Mouse (Mus musculus) kidney, embryonic 14.5 days (tissue): ENCODE data around the gene Insr. TPM values are rescaled to one million over a fixed set of nuclear protein-coding genes. Genes with fewer than 3 reads are reported as not detected.
"Not testable (repeated sequence)": the region's sequence is repeated elsewhere in the genome, so short reads cannot be mapped to it uniquely, and the experiment has no call there.

Experiments
- ATAC-seq: fragments of 200-750 bp; cut with Nextera tagmentation; 2 replicates; pipeline ENCODE4 v1.8.0; 2017; ENCODE audit warnings: moderate number of reproducible peaks, mild to moderate bottlenecking, moderate TSS enrichment, moderate library complexity; ENCODE audit not compliant: low FRiP score, low TSS enrichment
- H3K27ac ChIP-seq: fragments of 300-500 bp; sonication (generic); 2 replicates; pipeline ENCODE4 v1.5.1; 2014; ENCODE audit warnings: low read depth, mild to moderate bottlenecking, low read length, moderate library complexity, mixed read lengths
- H3K27me3 ChIP-seq: fragments of 300-500 bp; sonication (generic); 2 replicates; pipeline ENCODE4 v1.6.1; 2014; ENCODE audit warnings: mild to moderate bottlenecking, low read length; ENCODE audit not compliant: control insufficient read depth, insufficient read depth
- H3K36me3 ChIP-seq: fragments of 300-500 bp; sonication (generic); 2 replicates; pipeline ENCODE4 v1.6.1; 2014; ENCODE audit warnings: low read length, mixed read lengths; ENCODE audit not compliant: control insufficient read depth, insufficient read depth
- H3K4me1 ChIP-seq: fragments of 300-500 bp; sonication (generic); 2 replicates; pipeline ENCODE4 v1.6.1; 2014; ENCODE audit warnings: low read length, mixed read lengths; ENCODE audit not compliant: control insufficient read depth, insufficient read depth
- H3K4me2 ChIP-seq: fragments of 300-500 bp; sonication (generic); replicated peaks from 2 replicates; pipeline ENCODE4 v1.6.1; 2014; ENCODE audit warnings: low read depth, mild to moderate bottlenecking, low read length
- H3K4me3 ChIP-seq: fragments of 300-500 bp; sonication (generic); 2 replicates; pipeline ENCODE4 v1.5.1; 2014; ENCODE audit warnings: mild to moderate bottlenecking, low read length
- H3K9ac ChIP-seq: fragments of 300-500 bp; sonication (generic); 2 replicates; pipeline ENCODE4 v1.6.1; 2014; ENCODE audit warnings: low read depth, mild to moderate bottlenecking, low read length, moderate library complexity
- H3K9me3 ChIP-seq: fragments of 300-500 bp; sonication (generic); 2 replicates; pipeline ENCODE4 v1.6.1; 2016; ENCODE audit warnings: low read length; ENCODE audit not compliant: control insufficient read depth
- WGBS: fragments of 180-500 bp; shearing (Covaris S2); extraction: QIAGEN DNeasy Blood & Tissue Kit; methylation state at CpG from one replicate; pipeline ENCODE4 v1.1.7; 2014; 5-methylcytosine and 5-hydroxymethylcytosine counted together
- polyA plus RNA-seq: library from polyadenylated mRNA; unstranded; fragments of >200 nt; fragmentation: Nextera tagmentation; extraction: Ambion mirVana; gene quantifications from 2 replicates; pipeline ENCODE4 v1.2.1, GENCODE M21; 2014

Gene Insr
- polyA plus RNA-seq, 1 experiment from 2014 or later, result 40.2 TPM

DNA sequence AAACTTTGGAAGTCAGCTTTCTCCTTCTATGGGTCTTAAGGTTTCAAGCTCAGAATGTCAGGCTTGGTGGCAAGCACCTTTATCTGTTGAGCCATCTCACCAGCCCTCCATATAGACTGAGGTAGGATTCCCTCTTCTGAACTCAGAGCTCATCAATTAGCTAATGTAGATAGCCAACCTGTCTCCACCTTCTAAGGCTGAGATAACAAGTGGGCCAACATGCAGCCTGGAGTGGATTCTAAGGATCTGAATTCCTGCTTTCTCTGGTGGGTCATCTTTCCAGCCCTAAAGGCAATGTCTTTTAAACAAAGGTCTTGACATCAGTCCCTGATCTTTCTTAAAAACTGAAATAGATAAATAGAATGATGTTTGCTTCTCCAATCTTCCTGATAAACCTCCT is 70.7 kb downstream of the Insr start:
- H3K4me1 ChIP-seq, result no peaks in the 10 kb centered on the region; the same call in 1 of the 2 replicates
- H3K27me3 ChIP-seq, result no peaks in the 10 kb centered on the region
- no peak overlapping the region for H3K4me3 ChIP-seq
- no peak overlapping the region for H3K4me2 ChIP-seq
- H3K9me3 ChIP-seq, result no peaks in the 10 kb centered on the region
- peaks cover 2% of the 10 kb centered on the region; the same call in 1 of the 2 replicates for H3K36me3 ChIP-seq
- H3K9ac ChIP-seq, result no peak overlapping the region
- ATAC-seq, result no peak
- no peak overlapping the region for H3K27ac ChIP-seq

DNA sequence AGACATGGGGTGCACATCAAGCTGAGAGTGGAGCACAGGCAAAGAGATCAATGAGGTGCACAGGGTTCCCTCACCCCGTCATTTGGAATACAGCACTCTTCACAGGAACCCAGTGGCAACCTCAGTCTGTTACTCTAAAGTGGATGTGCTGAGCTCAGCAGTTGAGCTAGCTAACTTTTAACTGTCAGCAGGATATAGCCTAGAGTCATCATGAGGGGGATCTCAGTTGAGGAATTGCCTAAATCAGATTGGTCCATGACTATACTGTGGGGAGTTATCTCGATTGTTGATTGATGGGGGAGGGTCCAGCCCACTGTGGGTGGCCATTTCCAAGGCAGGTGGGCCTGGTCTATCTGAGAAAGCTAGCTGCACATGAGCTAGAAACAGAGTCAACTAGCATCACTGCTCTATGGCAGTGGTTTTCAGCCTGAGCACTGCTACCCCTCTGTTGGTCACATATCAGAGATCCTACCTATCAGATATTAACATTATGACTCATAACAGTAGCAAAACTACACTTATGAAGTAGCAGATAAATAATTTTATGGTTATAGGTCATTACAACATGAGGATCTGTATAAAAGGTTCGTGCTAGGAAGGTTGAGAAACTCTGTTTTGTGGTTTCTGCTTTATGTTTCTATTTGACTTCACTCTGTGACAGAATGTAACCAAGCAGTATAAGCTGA is 74.5 kb downstream of the Insr start:
- Histone ChIP-seq H3K9ac (no peak overlapping the region), H3K4me3 (no peak overlapping the region), H3K27me3 (no peaks in the 10 kb centered on the region), H3K36me3 (peaks cover 21% of the 10 kb centered on the region; the same call in 1 of the 2 replicates), H3K4me1 (no peaks in the 10 kb centered on the region; the same call in 1 of the 2 replicates), H3K27ac (no peak overlapping the region), H3K9me3 (no peaks in the 10 kb centered on the region), H3K4me2 (no peak overlapping the region)
- WGBS, result 88% methylated on average over 3 of the region's 3 CpGs
- no peak for ATAC-seq

DNA sequence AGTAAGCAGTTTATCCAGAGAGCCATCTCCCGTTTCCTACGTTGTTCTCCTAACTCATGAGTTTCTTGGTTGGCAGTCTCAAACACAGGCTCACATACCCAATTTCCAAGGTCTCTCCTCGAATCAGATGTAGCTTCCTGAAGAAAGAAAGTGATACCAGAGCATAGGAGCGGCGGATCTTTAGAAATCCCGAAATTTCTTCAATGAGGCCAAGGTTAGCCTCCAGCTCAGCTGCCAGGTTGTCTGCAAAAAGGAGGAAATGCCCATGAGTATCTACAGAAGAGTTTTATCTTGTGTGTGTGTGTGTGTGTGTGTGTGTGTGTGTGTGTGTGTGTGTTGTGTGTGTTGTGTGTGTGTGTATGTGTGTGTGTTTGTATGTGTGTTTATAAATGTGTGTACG is 76.6 kb downstream of the Insr start:
- Histone ChIP-seq H3K4me3 (no peak overlapping the region), H3K36me3 (peaks cover 24% of the 10 kb centered on the region; the same call in 1 of the 2 replicates), H3K9ac (no peak overlapping the region), H3K27me3 (no peaks in the 10 kb centered on the region), H3K9me3 (no peaks in the 10 kb centered on the region), H3K4me1 (no peaks in the 10 kb centered on the region), H3K4me2 (no peak overlapping the region), H3K27ac (no peak overlapping the region)
- WGBS, result 95% methylated on average over 7 of the region's 7 CpGs
- no peak for ATAC-seq

DNA sequence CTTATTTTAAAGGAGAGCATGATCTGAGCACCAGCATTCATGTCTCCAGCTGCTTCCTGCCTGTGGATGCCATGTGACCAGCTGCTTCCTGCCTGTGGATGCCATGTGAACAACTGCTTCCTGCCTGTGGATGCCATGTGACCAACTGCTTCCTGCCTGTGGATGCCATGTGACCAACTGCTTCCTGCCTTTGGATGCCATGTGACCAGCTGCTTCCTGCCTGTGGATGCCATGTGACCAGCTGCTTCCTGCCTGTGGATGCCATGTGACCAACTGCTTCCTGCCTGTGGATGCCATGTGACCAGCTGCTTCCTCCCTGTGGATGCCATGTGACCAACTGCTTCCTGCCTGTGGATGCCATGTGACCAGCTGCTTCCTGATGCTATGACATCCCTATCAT is 85.1 kb downstream of the Insr start:
- not testable (repeated sequence) for H3K4me1 ChIP-seq, H3K27ac ChIP-seq, H3K4me3 ChIP-seq, H3K9ac ChIP-seq, H3K4me2 ChIP-seq, ATAC-seq, H3K9me3 ChIP-seq, H3K27me3 ChIP-seq
- H3K36me3 ChIP-seq, result peaks cover 61% of the 10 kb centered on the region

DNA sequence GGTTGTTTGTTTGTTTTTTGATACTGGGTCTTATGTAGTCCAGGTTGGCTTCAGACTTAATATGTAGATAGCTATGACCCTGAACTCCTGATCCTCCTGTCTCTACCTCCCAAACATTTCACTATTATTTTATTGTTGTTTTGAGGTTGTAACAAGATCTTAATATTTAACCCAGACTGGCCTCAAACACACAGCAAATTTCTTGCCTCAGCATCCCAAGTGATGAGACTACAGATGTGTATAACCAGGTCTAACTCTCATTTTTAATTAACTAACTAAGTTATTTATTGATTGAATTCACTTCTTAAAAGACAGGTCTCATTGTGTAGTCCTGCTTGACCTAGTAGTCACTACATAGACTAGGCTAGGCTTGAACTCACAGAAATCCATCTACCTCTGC is 88.4 kb downstream of the Insr start:
- H3K4me2 ChIP-seq, result no peak overlapping the region
- no peak overlapping the region for H3K9ac ChIP-seq
- no peak overlapping the region for H3K27ac ChIP-seq
- H3K9me3 ChIP-seq, result no peaks in the 10 kb centered on the region
- no peaks in the 10 kb centered on the region for H3K27me3 ChIP-seq
- H3K4me1 ChIP-seq, result no peaks in the 10 kb centered on the region
- H3K36me3 ChIP-seq, result peaks cover 62% of the 10 kb centered on the region
- ATAC-seq, result no peak
- no peak overlapping the region for H3K4me3 ChIP-seq

DNA sequence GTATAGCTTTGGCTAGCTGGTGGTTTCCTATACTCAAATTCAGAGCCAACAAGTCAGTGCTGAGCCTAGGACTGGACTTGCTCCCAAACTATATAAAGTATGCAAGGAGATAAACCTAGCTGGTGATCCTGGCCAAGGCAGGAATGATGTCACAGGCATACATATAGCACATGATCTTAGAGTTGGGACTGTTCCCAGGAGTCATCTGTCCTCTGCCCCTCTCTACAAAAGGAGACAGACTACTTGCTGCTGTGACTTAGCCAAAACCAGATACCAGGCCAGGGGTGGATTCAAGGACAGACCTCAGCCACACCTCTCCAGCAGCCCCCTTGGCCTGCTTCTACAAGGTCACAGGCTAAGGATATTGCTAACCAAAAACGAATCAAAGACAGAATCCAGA is 92.0 kb downstream of the Insr start:
- 83% methylated on average over 1 of the region's 1 CpGs for WGBS
- ATAC-seq, result no peak
- no peaks in the 10 kb centered on the region for H3K27me3 ChIP-seq
- H3K36me3 ChIP-seq, result peaks cover 40% of the 10 kb centered on the region
- no peaks in the 10 kb centered on the region for H3K9me3 ChIP-seq
- no peak overlapping the region for H3K9ac ChIP-seq
- no peak overlapping the region for H3K27ac ChIP-seq
- no peak overlapping the region for H3K4me2 ChIP-seq
- H3K4me1 ChIP-seq, result no peaks in the 10 kb centered on the region
- H3K4me3 ChIP-seq, result no peak overlapping the region

DNA sequence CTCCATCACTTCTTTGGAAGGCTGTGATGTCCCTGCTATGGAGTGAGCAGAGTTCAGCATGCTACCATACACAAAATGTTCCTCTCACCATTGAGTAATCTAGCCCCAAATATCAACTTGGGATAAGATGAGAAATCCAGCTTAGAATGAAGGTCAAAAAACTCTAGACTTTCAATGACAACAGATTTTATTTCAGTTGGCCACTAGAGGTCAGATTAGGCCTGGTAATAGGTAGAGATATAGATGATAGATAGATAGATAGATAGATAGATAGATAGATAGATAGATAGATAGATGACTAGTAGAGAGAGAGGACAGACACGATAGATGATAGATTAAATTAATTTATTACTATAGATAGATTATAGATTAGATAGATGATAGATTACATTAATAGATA is 99.5 kb downstream of the Insr start:
- Histone ChIP-seq H3K9ac (no peak overlapping the region), H3K4me3 (no peak overlapping the region), H3K4me1 (no peaks in the 10 kb centered on the region), H3K36me3 (peaks cover 22% of the 10 kb centered on the region; the same call in 1 of the 2 replicates), H3K27ac (no peak overlapping the region), H3K9me3 (0 out of 2 replicates have a peak, but pooled peaks cover 5% of the 10 kb centered on the region), H3K27me3 (no peaks in the 10 kb centered on the region), H3K4me2 (no peak overlapping the region)
- ATAC-seq, result no peak
- WGBS, result 84% methylated on average over 1 of the region's 1 CpGs

DNA sequence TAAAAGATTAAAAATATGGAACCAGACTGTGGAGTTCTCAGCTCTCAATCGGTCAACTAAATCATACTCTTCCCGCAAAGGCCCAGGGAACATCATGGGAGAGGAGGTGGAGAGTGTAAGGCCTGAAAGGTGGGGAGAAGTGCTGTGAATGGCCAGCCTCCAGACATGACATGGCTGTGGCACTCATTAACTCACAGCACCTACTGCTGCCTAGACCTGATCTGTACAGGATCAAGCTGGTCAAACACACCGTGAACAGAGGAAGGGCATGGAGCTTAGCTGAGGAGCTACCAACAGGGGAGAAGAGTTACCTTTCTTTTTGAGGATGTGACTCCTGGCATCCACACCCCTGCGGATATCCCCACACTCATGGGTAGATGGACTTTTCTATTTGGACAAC is 102.0 kb downstream of the Insr start:
- no peak overlapping the region for H3K9ac ChIP-seq
- H3K9me3 ChIP-seq, result 0 out of 2 replicates have a peak, but pooled peaks cover 5% of the 10 kb centered on the region
- 96% methylated on average over 4 of the region's 4 CpGs for WGBS
- ATAC-seq, result no peak
- no peak overlapping the region for H3K4me2 ChIP-seq
- no peaks in the 10 kb centered on the region for H3K4me1 ChIP-seq
- peaks cover 28% of the 10 kb centered on the region for H3K36me3 ChIP-seq
- no peaks in the 10 kb centered on the region for H3K27me3 ChIP-seq
- no peak overlapping the region for H3K4me3 ChIP-seq
- H3K27ac ChIP-seq, result no peak overlapping the region

DNA sequence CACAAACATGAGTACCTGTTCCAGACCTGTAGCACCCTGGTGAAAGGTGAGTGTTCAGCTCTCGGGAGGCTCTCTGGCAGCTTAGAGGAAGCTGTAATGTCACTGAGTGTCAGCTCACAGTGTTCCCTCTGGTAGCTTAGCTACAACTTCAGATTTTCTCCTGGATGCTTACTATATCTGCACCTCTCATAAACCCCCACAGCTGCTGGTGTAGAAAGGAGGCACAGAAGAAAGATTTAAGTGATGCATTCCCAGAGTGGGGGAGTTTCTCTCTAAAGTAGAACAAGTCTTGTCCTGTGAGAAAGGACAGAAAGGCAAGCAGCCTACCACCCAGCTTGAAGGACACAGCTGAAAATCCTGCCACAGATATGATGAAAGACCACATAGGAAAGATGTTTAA is 107.2 kb downstream of the Insr start:
- H3K4me3 ChIP-seq, result no peak overlapping the region
- H3K9ac ChIP-seq, result no peak overlapping the region
- no peaks in the 10 kb centered on the region for H3K4me1 ChIP-seq
- peaks cover 43% of the 10 kb centered on the region for H3K36me3 ChIP-seq
- WGBS, result 82% methylated on average over 1 of the region's 1 CpGs
- H3K27ac ChIP-seq, result no peak overlapping the region
- H3K27me3 ChIP-seq, result no peaks in the 10 kb centered on the region
- H3K4me2 ChIP-seq, result no peak overlapping the region
- no peak for ATAC-seq
- H3K9me3 ChIP-seq, result 0 out of 2 replicates have a peak, but pooled peaks cover 5% of the 10 kb centered on the region
